Mouse (Mus musculus): ENCODE results near the gene Rnf114.

- TF ChIP-seq EP300 (IDR thresholded peaks at IDR 0.05; ENCODE audit: insufficient read depth, low read depth, low read length) = no peak
- TF ChIP-seq CTCF (IDR thresholded peaks at IDR 0.05; ENCODE audit: low read depth, low read length) = no peak
These were observed 28.6 kb upstream of the Rnf114 start for GRCm38 (mm10) chr2:167463802-167464201.
